Mouse (Mus musculus) olfactory bulb, adult 2 months (tissue): Measurements from ENCODE around the gene Plxnd1. TPM values are rescaled to one million over a fixed set of nuclear protein-coding genes. Genes with fewer than 3 reads are reported as not detected.
A peak's percentile ranks its signal among the peaks of the same experiment; 100 is the strongest.

Experiments used
- H3K27ac ChIP-seq: fragments of 200-500 bp; 2 replicates; pipeline ENCODE4 v1.5.1; 2012; ENCODE audit warnings: low read depth, low read length; ENCODE audit not compliant: insufficient read depth
- H3K4me1 ChIP-seq: fragments of 200-500 bp; 2 replicates; pipeline ENCODE4 v1.6.1; 2012; ENCODE audit warnings: low read length; ENCODE audit not compliant: control insufficient read depth, insufficient read depth
- H3K4me3 ChIP-seq: fragments of 200-500 bp; 2 replicates; pipeline ENCODE4 v1.5.1; 2012; ENCODE audit warnings: mild to moderate bottlenecking, low read depth, low read length, moderate library complexity; ENCODE audit not compliant: insufficient read depth
- CTCF ChIP-seq: fragments of 200-500 bp; IDR thresholded peaks from 2 replicates; pipeline ENCODE4 v1.5.1; 2012; ENCODE audit warnings: low read depth, mild to moderate bottlenecking, low read length, moderate library complexity; ENCODE audit not compliant: insufficient read depth
- POLR2A ChIP-seq: fragments of 200-500 bp; IDR thresholded peaks from 2 replicates; pipeline ENCODE4 v1.6.1; 2012; ENCODE audit warnings: mild to moderate bottlenecking, low read depth, low read length, moderate library complexity; ENCODE audit not compliant: insufficient read depth
- WGBS: fragments of 180-500 bp; shearing (Covaris S2); methylation state at CpG from one replicate; pipeline ENCODE4 v1.1.7; 2018; 5-methylcytosine and 5-hydroxymethylcytosine counted together
- polyA plus RNA-seq: library from polyadenylated mRNA; stranded (reverse); fragments of >200 nt; gene quantifications from 2 replicates; pipeline ENCODE4 v1.2.4, GENCODE M21; 2012; ENCODE audit warnings: low replicate concordance; ENCODE audit not compliant: missing spikeins, insufficient read depth, insufficient read length

Plxnd1 gene
- polyA plus RNA-seq, 1 experiment, result not detected

- H3K4me1 ChIP-seq, result no peaks in the 10 kb centered on the region
- WGBS, result 77% methylated on average over 3 of the region's 3 CpGs
- H3K27ac ChIP-seq, result no peak overlapping the region
- H3K4me3 ChIP-seq, result no peak overlapping the region
- no peak for TF ChIP-seq POLR2A
- TF ChIP-seq CTCF, result no peak
Measured at GRCm38 (mm10) chr6:116013687-116014086, 18.9 kb upstream of the Plxnd1 start.

- Histone ChIP-seq H3K4me1 (peaks cover 5% of the 10 kb centered on the region; the same call in 1 of the 2 replicates), H3K4me3 (no peak overlapping the region)
- WGBS, result 1% methylated on average over 6 of the region's 6 CpGs
Measured at GRCm38 (mm10) chr6:116010541-116010940, 15.7 kb upstream of the Plxnd1 start.

GRCm38 (mm10) chr6:116009426-116009825, 14.6 kb upstream of the Plxnd1 start:
- 67% methylated on average over 12 of the region's 12 CpGs for WGBS
- H3K27ac ChIP-seq, result no peak overlapping the region
- H3K4me3 ChIP-seq, result no peak overlapping the region
- H3K4me1 ChIP-seq, result peaks cover 5% of the 10 kb centered on the region; the same call in 1 of the 2 replicates
- TF ChIP-seq POLR2A (no peak), CTCF (no peak)

More at GRCm38 (mm10) chr6:116010541-116010940, 15.7 kb upstream of the Plxnd1 start:
- TF ChIP-seq CTCF, result peak; percentile 44
- no peak for TF ChIP-seq POLR2A
- no peak overlapping the region for H3K27ac ChIP-seq

- H3K4me1 ChIP-seq, result peaks cover 5% of the 10 kb centered on the region; the same call in 1 of the 2 replicates
- H3K4me3 ChIP-seq, result no peak overlapping the region
- H3K27ac ChIP-seq, result no peak overlapping the region
- TF ChIP-seq POLR2A, result no peak
- TF ChIP-seq CTCF, result peak; percentile 62
- 33% methylated on average over 9 of the region's 9 CpGs for WGBS
Measured at GRCm38 (mm10) chr6:116007561-116008173, 12.9 kb upstream of the Plxnd1 start.

GRCm38 (mm10) chr6:116006731-116007130, 11.9 kb upstream of the Plxnd1 start:
- H3K4me3 ChIP-seq, result no peak overlapping the region
- H3K27ac ChIP-seq, result no peak overlapping the region
- 69% methylated on average over 9 of the region's 9 CpGs for WGBS
- no peak for TF ChIP-seq CTCF
- TF ChIP-seq POLR2A, result no peak
- H3K4me1 ChIP-seq, result peaks cover 5% of the 10 kb centered on the region; the same call in 1 of the 2 replicates

- Histone ChIP-seq H3K27ac (no peak overlapping the region), H3K4me1 (peaks cover 5% of the 10 kb centered on the region; the same call in 1 of the 2 replicates), H3K4me3 (no peak overlapping the region)
- no peak for TF ChIP-seq POLR2A
- no peak for TF ChIP-seq CTCF
- 73% methylated on average over 4 of the region's 4 CpGs for WGBS
Measured at GRCm38 (mm10) chr6:116005959-116006288, 11.1 kb upstream of the Plxnd1 start.

- WGBS, result 78% methylated on average over 17 of the region's 17 CpGs
- Histone ChIP-seq H3K4me1 (peaks cover 5% of the 10 kb centered on the region; the same call in 1 of the 2 replicates), H3K27ac (no peak overlapping the region), H3K4me3 (no peak overlapping the region)
- no peak for TF ChIP-seq CTCF
- TF ChIP-seq POLR2A, result no peak
Measured at GRCm38 (mm10) chr6:116005275-116005958, 10.6 kb upstream of the Plxnd1 start.

- 95% methylated on average over 6 of the region's 6 CpGs for WGBS
- no peak overlapping the region for H3K4me3 ChIP-seq
- no peak overlapping the region for H3K27ac ChIP-seq
- no peak for TF ChIP-seq POLR2A
- no peak for TF ChIP-seq CTCF
- peaks cover 5% of the 10 kb centered on the region; the same call in 1 of the 2 replicates for H3K4me1 ChIP-seq
Measured at GRCm38 (mm10) chr6:116004716-116005115, 9.9 kb upstream of the Plxnd1 start.

GRCm38 (mm10) chr6:116004069-116004468, 9.3 kb upstream of the Plxnd1 start:
- Histone ChIP-seq H3K4me3 (no peak overlapping the region), H3K4me1 (peaks cover 5% of the 10 kb centered on the region; the same call in 1 of the 2 replicates), H3K27ac (no peak overlapping the region)
- no peak for TF ChIP-seq POLR2A
- TF ChIP-seq CTCF, result no peak
- 82% methylated on average over 7 of the region's 7 CpGs for WGBS
